Mouse (Mus musculus) forebrain, embryonic 11.5 days (tissue): ENCODE measurements around the gene Krt86. TPM values are rescaled to one million over a fixed set of nuclear protein-coding genes. Genes with fewer than 3 reads are reported as not detected.

Experiments
- ATAC-seq: fragments of 200-750 bp; cut with Nextera tagmentation; replicated peaks from 2 replicates; pipeline ENCODE4 v1.8.0; 2017; ENCODE audit warnings: moderate TSS enrichment; ENCODE audit not compliant: low FRiP score
- DNase-seq: peaks from one replicate; pipeline ENCODE4 v3.0.0-alpha.2; 2017; ENCODE audit warnings: low spot score
- H3K27ac ChIP-seq: fragments of 300-500 bp; sonication (generic); 2 replicates; pipeline ENCODE4 v1.5.1; 2014; ENCODE audit warnings: low read depth, low read length
- H3K27me3 ChIP-seq: fragments of 300-500 bp; sonication (generic); 2 replicates; pipeline ENCODE4 v1.6.1; 2014; ENCODE audit warnings: mild to moderate bottlenecking, low read length, mixed read lengths; ENCODE audit not compliant: control insufficient read depth, insufficient read depth
- H3K36me3 ChIP-seq: fragments of 300-500 bp; sonication (generic); 2 replicates; pipeline ENCODE4 v1.6.1; 2014; ENCODE audit warnings: mild to moderate bottlenecking, low read length, moderate library complexity, mixed read lengths; ENCODE audit not compliant: control insufficient read depth, insufficient read depth
- H3K4me1 ChIP-seq: fragments of 300-500 bp; sonication (generic); replicated peaks from 2 replicates; pipeline ENCODE4 v1.6.1; 2014; ENCODE audit warnings: low read length, mixed read lengths; ENCODE audit not compliant: control insufficient read depth, insufficient read depth
- H3K4me2 ChIP-seq: fragments of 300-500 bp; sonication (generic); 2 replicates; pipeline ENCODE4 v1.6.1; 2014; ENCODE audit warnings: low read depth, mild to moderate bottlenecking, low read length, moderate library complexity, mixed read lengths; ENCODE audit not compliant: severe bottlenecking
- H3K4me3 ChIP-seq: fragments of 300-500 bp; sonication (generic); 2 replicates; pipeline ENCODE4 v1.5.1; 2014; ENCODE audit warnings: low read depth, low read length
- H3K9ac ChIP-seq: fragments of 300-500 bp; sonication (generic); 2 replicates; pipeline ENCODE4 v1.6.1; 2014; ENCODE audit warnings: low read length
- H3K9me3 ChIP-seq: fragments of 300-500 bp; sonication (generic); 2 replicates; pipeline ENCODE4 v1.6.1; 2016; ENCODE audit warnings: low read length, mixed read lengths; ENCODE audit not compliant: control insufficient read depth
- WGBS: fragments of 180-500 bp; shearing (Covaris S2); extraction: QIAGEN DNeasy Blood & Tissue Kit; methylation state at CpG from one replicate; pipeline ENCODE4 v1.1.7; 2014; 5-methylcytosine and 5-hydroxymethylcytosine counted together
- polyA plus RNA-seq: library from polyadenylated mRNA; unstranded; fragments of >200 nt; fragmentation: Nextera tagmentation; extraction: Ambion mirVana; gene quantifications from 2 replicates; pipeline ENCODE4 v1.2.1, GENCODE M21; 2014

Gene Krt86
- polyA plus RNA-seq, 1 experiment from 2014 or later: not detected

DNA sequence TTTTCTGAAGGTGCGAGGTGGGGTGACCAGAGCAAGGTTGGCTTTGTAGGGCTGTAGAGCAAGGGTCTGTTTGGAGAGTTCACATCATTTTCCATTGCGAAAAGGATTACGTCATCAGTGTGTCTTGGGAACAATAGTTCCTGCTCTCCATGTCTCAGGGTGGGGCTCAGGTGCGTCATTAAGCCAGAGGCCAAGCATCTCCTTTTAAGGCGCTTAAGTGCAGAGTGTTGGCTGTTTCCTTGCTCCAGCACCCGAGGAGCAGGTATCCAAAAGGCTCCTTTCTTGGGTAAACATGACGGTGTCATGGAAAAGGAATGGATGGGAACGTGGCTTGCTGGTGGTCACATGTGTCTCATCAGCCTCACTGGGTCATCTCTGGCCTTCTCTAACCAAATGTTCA lies 18.5 kb upstream of the Krt86 start:
- 89% methylated on average over 8 of the region's 8 CpGs for WGBS
- Histone ChIP-seq H3K36me3 (no peaks in the 10 kb centered on the region), H3K27me3 (no peaks in the 10 kb centered on the region), H3K4me2 (no peak overlapping the region), H3K4me3 (no peak overlapping the region), H3K27ac (no peak overlapping the region), H3K9ac (no peak overlapping the region), H3K4me1 (no peaks in the 10 kb centered on the region; the same call in 1 of the 2 replicates), H3K9me3 (no peaks in the 10 kb centered on the region)
- ATAC-seq: no peak
- no peak for DNase-seq

DNA sequence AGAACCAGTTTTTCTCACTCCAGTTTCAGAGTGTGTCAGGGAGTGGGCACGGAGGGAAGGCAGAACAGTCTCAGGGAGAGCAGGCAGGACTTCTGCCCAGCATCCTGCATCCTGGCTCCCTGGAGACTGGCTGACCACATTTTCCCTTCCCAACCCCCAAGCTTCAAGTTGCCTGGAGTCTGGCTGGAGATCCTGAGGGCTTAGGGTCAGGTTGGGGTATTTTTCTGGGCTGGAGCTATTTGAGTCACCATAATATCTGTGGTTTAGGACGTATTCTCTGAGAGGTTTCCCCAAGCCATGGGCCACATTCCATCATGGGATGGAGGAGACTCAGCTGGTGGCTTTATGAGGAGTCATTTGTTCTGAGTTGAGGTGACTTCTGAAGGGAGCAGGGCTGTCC lies 18.0 kb upstream of the Krt86 start:
- H3K27me3 ChIP-seq: no peaks in the 10 kb centered on the region
- H3K4me2 ChIP-seq: no peak overlapping the region
- ATAC-seq: no peak
- no peak overlapping the region for H3K4me3 ChIP-seq
- no peaks in the 10 kb centered on the region for H3K36me3 ChIP-seq
- no peak for DNase-seq
- H3K9me3 ChIP-seq: no peaks in the 10 kb centered on the region
- H3K27ac ChIP-seq: no peak overlapping the region
- WGBS: 85% methylated on average over 2 of the region's 2 CpGs
- no peaks in the 10 kb centered on the region; the same call in 1 of the 2 replicates for H3K4me1 ChIP-seq
- H3K9ac ChIP-seq: no peak overlapping the region

DNA sequence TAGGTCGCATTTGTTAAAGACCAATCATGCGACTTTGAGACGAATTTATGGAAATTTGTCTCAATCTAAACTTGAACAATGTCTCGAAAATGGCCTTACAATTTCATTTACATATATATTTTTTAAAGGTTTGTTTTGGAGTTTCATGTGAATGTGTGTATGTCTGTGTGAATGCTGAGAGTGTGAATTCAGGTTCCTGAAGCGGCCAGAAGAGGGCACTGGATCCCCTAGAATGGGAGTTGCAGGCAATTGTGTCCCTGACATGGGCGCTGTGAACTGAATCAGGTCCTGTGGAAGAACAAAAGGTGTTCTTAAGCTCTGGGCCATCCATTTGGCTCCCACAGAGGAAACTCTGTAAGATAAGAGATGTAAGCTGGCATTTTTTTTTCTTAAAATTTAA lies 17.4 kb upstream of the Krt86 start:
- H3K27ac ChIP-seq: no peak overlapping the region
- H3K4me3 ChIP-seq: no peak overlapping the region
- no peak overlapping the region for H3K9ac ChIP-seq
- H3K36me3 ChIP-seq: no peaks in the 10 kb centered on the region
- no peaks in the 10 kb centered on the region for H3K9me3 ChIP-seq
- 90% methylated on average over 6 of the region's 6 CpGs for WGBS
- H3K27me3 ChIP-seq: no peaks in the 10 kb centered on the region
- DNase-seq (no peak), ATAC-seq (no peak)
- no peaks in the 10 kb centered on the region; the same call in 1 of the 2 replicates for H3K4me1 ChIP-seq
- no peak overlapping the region for H3K4me2 ChIP-seq

DNA sequence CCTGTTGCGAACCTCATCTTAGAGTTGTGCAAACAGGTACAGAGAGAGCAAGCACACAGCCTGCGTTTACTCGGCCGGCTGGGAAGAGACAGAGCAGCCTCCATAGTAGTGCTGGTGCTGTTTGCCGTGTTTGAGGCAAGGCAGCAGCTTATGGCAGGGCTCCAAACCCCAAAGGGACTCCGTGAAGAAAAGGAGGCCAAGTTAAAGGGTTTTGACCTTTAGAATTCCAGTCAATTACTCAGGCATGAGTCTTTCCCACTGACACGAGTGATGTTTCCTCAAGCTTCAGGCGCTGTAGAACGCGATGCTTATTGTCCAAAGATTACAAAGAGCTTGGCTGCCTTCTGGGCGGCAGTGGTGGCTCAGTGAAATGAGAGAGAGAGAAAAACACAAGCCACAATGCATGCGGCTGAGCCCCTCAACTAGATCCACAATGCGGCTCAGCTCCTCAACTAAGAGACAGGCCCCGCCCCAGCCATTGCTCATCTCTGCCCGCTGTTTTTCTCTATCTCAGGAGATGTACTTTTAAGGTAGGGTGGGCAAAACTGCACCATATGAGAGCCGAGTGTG lies 14.8 kb upstream of the Krt86 start:
- ATAC-seq: no peak
- no peak overlapping the region for H3K4me3 ChIP-seq
- DNase-seq: no peak
- no peak overlapping the region for H3K27ac ChIP-seq
- H3K36me3 ChIP-seq: no peaks in the 10 kb centered on the region
- 52% methylated on average over 16 of the region's 16 CpGs for WGBS
- no peak overlapping the region for H3K9ac ChIP-seq
- no peaks in the 10 kb centered on the region; the same call in 1 of the 2 replicates for H3K4me1 ChIP-seq
- no peaks in the 10 kb centered on the region for H3K27me3 ChIP-seq
- no peaks in the 10 kb centered on the region for H3K9me3 ChIP-seq
- no peak overlapping the region for H3K4me2 ChIP-seq

DNA sequence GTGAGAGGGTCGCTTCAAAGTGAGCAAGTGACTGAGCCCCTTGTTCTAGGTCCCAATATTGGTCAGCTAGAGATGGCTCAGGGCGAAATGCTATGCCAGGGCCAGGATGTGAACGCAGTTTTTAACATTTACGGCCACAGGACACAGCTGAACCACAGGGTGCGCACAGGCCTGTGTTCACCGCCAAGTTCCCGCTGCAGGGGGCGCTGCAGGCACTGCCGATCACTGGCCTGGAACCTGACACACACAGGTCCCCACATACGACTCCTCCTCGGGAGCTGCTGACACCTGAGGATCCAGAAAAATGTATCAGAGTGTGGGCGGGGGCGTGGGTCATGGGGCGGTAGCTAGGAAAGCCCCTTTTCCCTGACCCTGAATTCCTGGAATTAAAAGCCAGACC lies 14.0 kb upstream of the Krt86 start:
- Histone ChIP-seq H3K36me3 (no peaks in the 10 kb centered on the region), H3K27ac (no peak overlapping the region), H3K27me3 (no peaks in the 10 kb centered on the region), H3K9me3 (no peaks in the 10 kb centered on the region), H3K4me3 (no peak overlapping the region), H3K4me2 (no peak overlapping the region), H3K4me1 (no peaks in the 10 kb centered on the region; the same call in 1 of the 2 replicates), H3K9ac (no peak overlapping the region)
- DNase-seq (no peak), ATAC-seq (no peak)
- 87% methylated on average over 14 of the region's 14 CpGs for WGBS

DNA sequence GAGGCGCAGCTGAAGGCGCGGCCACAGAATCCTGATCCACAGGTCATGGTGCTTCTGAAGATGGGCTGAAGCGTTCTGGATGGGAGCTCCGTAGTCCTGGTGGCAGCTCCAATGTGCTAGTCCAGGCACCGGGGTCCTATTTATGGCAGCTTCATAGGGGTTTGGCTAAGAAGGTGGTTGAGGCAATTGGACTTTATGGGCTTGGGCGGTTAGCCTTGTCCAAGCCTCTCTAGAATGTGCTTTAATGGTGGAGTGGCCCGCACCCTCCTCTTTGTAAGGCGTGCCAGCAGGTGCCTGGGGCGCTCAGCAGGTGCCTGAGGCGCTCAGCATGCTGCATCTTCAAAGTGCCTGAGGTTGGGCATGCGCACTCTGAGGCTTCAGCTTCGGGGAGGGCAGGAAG lies 9.6 kb upstream of the Krt86 start, which contains the start of gene Krt81:
TSS of gene Krt81 (minus strand) at position 101 of the 400 bp plus-strand sequence.
- no peak within 1 kb of the TSS for H3K27ac ChIP-seq
- DNase-seq: no peak
- no peaks in the 10 kb centered on the region for H3K9me3 ChIP-seq
- H3K27me3 ChIP-seq: no peaks in the 10 kb centered on the region
- H3K4me2 ChIP-seq: no peak within 1 kb of the TSS
- no peak within 1 kb of the TSS for H3K9ac ChIP-seq
- no peaks in the 10 kb centered on the region for H3K36me3 ChIP-seq
- no peak within 1 kb of the TSS for H3K4me3 ChIP-seq
- 87% methylated on average over 13 of the region's 13 CpGs for WGBS
- ATAC-seq: no peak
- H3K4me1 ChIP-seq: no peaks in the 10 kb centered on the region; the same call in 1 of the 2 replicates

DNA sequence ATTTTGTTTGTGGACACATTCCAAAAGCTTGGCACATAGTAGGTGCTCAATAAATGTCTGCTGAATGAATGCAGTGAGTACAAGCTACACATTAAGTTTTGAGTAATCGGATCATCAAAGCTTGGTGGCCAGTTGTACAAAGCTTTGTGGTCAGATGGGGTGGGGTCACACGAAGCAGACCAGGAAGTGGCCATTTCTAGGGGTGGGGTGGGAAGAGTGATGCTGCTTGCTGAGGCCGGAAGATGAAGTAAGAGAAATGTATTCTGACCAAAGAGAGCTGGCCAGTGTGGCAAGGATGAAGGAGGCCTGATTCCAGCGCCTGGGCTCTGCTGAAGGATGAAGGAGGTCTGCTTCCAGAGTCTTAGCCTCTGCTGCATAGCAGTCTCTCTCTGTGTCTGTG lies 4.2 kb upstream of the Krt86 start:
- no peaks in the 10 kb centered on the region for H3K9me3 ChIP-seq
- no peaks in the 10 kb centered on the region for H3K36me3 ChIP-seq
- no peak overlapping the region for H3K27ac ChIP-seq
- no peaks in the 10 kb centered on the region for H3K27me3 ChIP-seq
- no peak overlapping the region for H3K9ac ChIP-seq
- no peak overlapping the region for H3K4me3 ChIP-seq
- ATAC-seq (no peak), DNase-seq (no peak)
- no peak overlapping the region for H3K4me2 ChIP-seq
- H3K4me1 ChIP-seq: no peaks in the 10 kb centered on the region
- 87% methylated on average over 4 of the region's 4 CpGs for WGBS

DNA sequence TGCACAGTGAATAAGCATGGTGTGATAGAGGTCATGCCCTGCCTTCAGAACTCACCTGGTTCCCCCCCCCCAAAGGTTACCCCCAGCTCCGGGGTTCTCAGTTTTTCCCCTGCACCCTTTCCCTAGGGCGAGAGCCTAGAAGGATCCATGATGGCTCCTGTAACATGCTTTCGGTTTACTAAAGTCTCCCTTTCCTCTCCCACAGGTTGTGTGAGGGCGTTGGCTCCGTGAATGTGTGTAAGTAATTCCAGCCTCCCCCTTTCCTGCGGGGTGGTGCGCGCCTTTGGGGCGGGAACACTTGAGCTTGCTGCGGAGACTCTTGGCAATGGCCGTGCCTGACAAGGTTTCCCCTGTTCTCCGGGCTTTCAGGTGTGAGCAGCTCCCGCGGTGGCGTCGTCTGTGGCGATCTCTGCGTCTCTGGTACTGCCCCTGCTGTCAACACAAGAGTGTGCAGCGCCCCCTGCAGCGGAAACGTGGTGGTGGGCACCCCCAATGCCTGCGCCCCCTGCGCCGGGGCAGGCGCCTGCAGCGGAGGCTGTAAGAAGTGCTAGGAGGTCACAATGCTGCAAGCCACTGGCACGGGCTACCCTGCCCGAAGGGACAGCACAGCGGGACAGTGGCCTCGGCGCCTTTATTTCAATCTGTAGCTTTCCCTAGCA lies 5.9 kb downstream of the Krt86 start:
- Histone ChIP-seq H3K4me1 (no peaks in the 10 kb centered on the region; the same call in 1 of the 2 replicates), H3K9ac (peak overlapping the region; percentile 27; the same call in 1 of the 2 replicates), H3K9me3 (no peaks in the 10 kb centered on the region), H3K4me3 (peak overlapping the region; percentile 12; the same call in 1 of the 2 replicates), H3K4me2 (peak overlapping the region; percentile 48), H3K27me3 (no peaks in the 10 kb centered on the region), H3K27ac (no peak overlapping the region), H3K36me3 (no peaks in the 10 kb centered on the region)
- ATAC-seq (peak; percentile 39; the same call in 1 of the 2 replicates), DNase-seq (peak; percentile 82)
- WGBS: 9% methylated on average over 31 of the region's 31 CpGs
